ENCODE assay signal across 12 mouse cellular contexts in genomic region chr7:45369022-45369745, GRCm38 (mm10). TPM values are rescaled to one million over a fixed set of nuclear protein-coding genes. Genes with fewer than 3 reads are reported as not detected.
DNase-seq lines count a peak whose midpoint lies in the region; ATAC-seq and TF ChIP-seq lines count a peak whose summit lies in the region.
"Had no signal": no experiment of that assay in that cellular context is flagged by ENCODE, and none has a peak within 500 bp of the region (broad histone marks: within the 10 kb centered on the region; RNA-seq: fewer than 3 reads in every experiment).

No protein-coding gene starts in this region.

- no peaks in the 10 kb centered on the region for H3K27me3 ChIP-seq in forebrain, postnatal 0 days (ENCODE audit: insufficient read depth, low read length)
- no peaks in the 10 kb centered on the region for H3K27me3 ChIP-seq in midbrain, postnatal 0 days (ENCODE audit: insufficient read depth, low read length)

- no peaks in the 10 kb centered on the region for H3K9me3 ChIP-seq in forebrain, postnatal 0 days (ENCODE audit: low read length)
- no peaks in the 10 kb centered on the region for H3K9me3 ChIP-seq in midbrain, postnatal 0 days (ENCODE audit: low read length)

- H3K4me2 ChIP-seq in forebrain, postnatal 0 days (ENCODE audit: low read depth): peak overlapping the region; percentile 94
- peak overlapping the region; percentile 92 for H3K4me2 ChIP-seq in midbrain, postnatal 0 days (ENCODE audit: low read depth, low read length, poor library complexity, severe bottlenecking)

- no peak for TF ChIP-seq CTCF in layer of hippocampus, adult 2 months (conservative IDR thresholded peaks at IDR 0.05)
- TF ChIP-seq CTCF in forebrain, postnatal 0 days (IDR thresholded peaks at IDR 0.05; ENCODE audit: low read depth): no peak
- TF ChIP-seq CTCF in midbrain, postnatal 0 days (IDR thresholded peaks at IDR 0.05): no peak

- peaks cover 21% of the 10 kb centered on the region for H3K36me3 ChIP-seq in forebrain, postnatal 0 days (ENCODE audit: insufficient read depth)
- H3K36me3 ChIP-seq in midbrain, postnatal 0 days (ENCODE audit: insufficient read depth, low read length): peaks cover 7% of the 10 kb centered on the region

- H3K27ac ChIP-seq in layer of hippocampus, adult 2 months: peak overlapping the region; percentile 96
- no peak overlapping the region for H3K27ac ChIP-seq in forebrain, postnatal 0 days (ENCODE audit: low read depth, low read length)
- H3K27ac ChIP-seq in midbrain, postnatal 0 days (ENCODE audit: low read depth, low read length): no peak overlapping the region
- H3K27ac ChIP-seq: gastrocnemius, adult 2 months had no signal

- DNase-seq in cerebellum, adult 9-10 months: peak; percentile 65
- no peak for DNase-seq in cerebellum, postnatal 36 days
- no peak for DNase-seq in layer of hippocampus, adult 2 months (ENCODE audit: low spot score in 2 of 2)
- no peak for DNase-seq in layer of hippocampus, adult 9-11 months
- no peak for DNase-seq in forebrain, postnatal 0 days
- DNase-seq in midbrain, postnatal 0 days (ENCODE audit: low spot score): no peak
- DNase-seq: adrenal gland, postnatal 25 days; gastrocnemius, adult 2 months; kidney, adult 11 months; lung, postnatal 10 days had no signal

- WGBS in forebrain, postnatal 0 days: 78% methylated on average over 16 of the region's 16 CpGs
- WGBS in midbrain, postnatal 0 days: 77% methylated on average over 16 of the region's 16 CpGs

- peak overlapping the region; percentile 88 for H3K4me3 ChIP-seq in layer of hippocampus, adult 2 months
- peak overlapping the region; percentile 50 for H3K4me3 ChIP-seq in forebrain, postnatal 0 days (ENCODE audit: low read depth, low read length)
- H3K4me3 ChIP-seq in midbrain, postnatal 0 days (ENCODE audit: low read depth, low read length): peak overlapping the region; percentile 54

- peaks cover 16% of the 10 kb centered on the region for H3K4me1 ChIP-seq in forebrain, postnatal 0 days (ENCODE audit: insufficient read depth)
- H3K4me1 ChIP-seq in midbrain, postnatal 0 days (ENCODE audit: insufficient read depth, low read length): peaks cover 22% of the 10 kb centered on the region; the same call in 1 of the 2 replicates

- no peak for ATAC-seq in forebrain, postnatal 0 days
- no peak for ATAC-seq in midbrain, postnatal 0 days (ENCODE audit: low FRiP score)
- no peak for ATAC-seq in granulocyte monocyte progenitor cell, adult 5-6 weeks (replicated peaks; ENCODE audit: poor library complexity, severe bottlenecking)
- ATAC-seq in megakaryocyte-erythroid progenitor cell, adult 5-6 weeks (replicated peaks; ENCODE audit: low FRiP score, low TSS enrichment, poor library complexity, severe bottlenecking): no peak

- no peak overlapping the region for H3K9ac ChIP-seq in forebrain, postnatal 0 days
- H3K9ac ChIP-seq in midbrain, postnatal 0 days (replicated peaks; ENCODE audit: low read length, poor library complexity, severe bottlenecking): peak overlapping the region; percentile 66; the same call in 1 of the 2 replicates

RNA-seq across cellular contexts. Expression of gene Lin7b, which starts 1.2 kb away (rescaled TPM):
- 100 to 1,000 TPM; 138 to 146 TPM for total RNA-seq in layer of hippocampus, adult 2 months (2021)
- 32.2 and 47.3 TPM in 2 replicates for total RNA-seq in forebrain, postnatal 0 days (2014; rRNA removed)
- 36.8 and 39.8 TPM in 2 replicates for polyA plus RNA-seq in forebrain, postnatal 0 days (2015; fragmentation: Nextera tagmentation; extraction: Ambion mirVana)
- total RNA-seq in midbrain, postnatal 0 days (2014; rRNA removed): 68.6 and 96.6 TPM in 2 replicates
- 59.9 and 70.3 TPM in 2 replicates for polyA plus RNA-seq in midbrain, postnatal 0 days (2015; fragmentation: Nextera tagmentation; extraction: Ambion mirVana)
- not detected in 2 replicates for total RNA-seq in granulocyte monocyte progenitor cell, adult 5-6 weeks (2014; fragmentation: Nextera tagmentation)
- total RNA-seq in granulocyte monocyte progenitor cell, adult 5-6 weeks (2017): 1.9 TPM in 1 of 2 replicates, not detected in the other
- total RNA-seq in megakaryocyte-erythroid progenitor cell, adult 5-6 weeks (2014; fragmentation: Nextera tagmentation): 2.4 and 2.6 TPM in 2 replicates
- total RNA-seq in megakaryocyte-erythroid progenitor cell, adult 5-6 weeks (2017): not detected in 2 replicates
- total RNA-seq: gastrocnemius, adult 2 months had no signal

RNA-seq across cellular contexts. Expression of gene Ppfia3, which starts 2.4 kb away (rescaled TPM):
- total RNA-seq in layer of hippocampus, adult 2 months (2021): 100 to 1,000 TPM; 133 to 138 TPM
- 76.5 and 81.0 TPM in 2 replicates for total RNA-seq in forebrain, postnatal 0 days (2014; rRNA removed)
- 21.7 and 26.0 TPM in 2 replicates for polyA plus RNA-seq in forebrain, postnatal 0 days (2015; fragmentation: Nextera tagmentation; extraction: Ambion mirVana)
- total RNA-seq in midbrain, postnatal 0 days (2014; rRNA removed): 87.4 and 104 TPM in 2 replicates
- polyA plus RNA-seq in midbrain, postnatal 0 days (2015; fragmentation: Nextera tagmentation; extraction: Ambion mirVana): 28.9 and 31.6 TPM in 2 replicates
- 1.2 TPM in 1 of 2 replicates, not detected in the other for total RNA-seq in granulocyte monocyte progenitor cell, adult 5-6 weeks (2014; fragmentation: Nextera tagmentation)
- not detected in 2 replicates for total RNA-seq in granulocyte monocyte progenitor cell, adult 5-6 weeks (2017)
- total RNA-seq in megakaryocyte-erythroid progenitor cell, adult 5-6 weeks (2014; fragmentation: Nextera tagmentation): 0.42 TPM in 1 of 2 replicates, not detected in the other
- 0.80 TPM in 1 of 2 replicates, not detected in the other for total RNA-seq in megakaryocyte-erythroid progenitor cell, adult 5-6 weeks (2017)

RNA-seq across cellular contexts. Expression of gene Snrnp70, which starts 26.4 kb away (rescaled TPM):
- 100 to 1,000 TPM; 456 to 514 TPM for total RNA-seq in layer of hippocampus, adult 2 months (2021)
- 247 and 310 TPM in 2 replicates for total RNA-seq in forebrain, postnatal 0 days (2014; rRNA removed)
- polyA plus RNA-seq in forebrain, postnatal 0 days (2015; fragmentation: Nextera tagmentation; extraction: Ambion mirVana): 116 and 124 TPM in 2 replicates
- total RNA-seq in midbrain, postnatal 0 days (2014; rRNA removed): 249 and 258 TPM in 2 replicates
- polyA plus RNA-seq in midbrain, postnatal 0 days (2015; fragmentation: Nextera tagmentation; extraction: Ambion mirVana): 108 and 131 TPM in 2 replicates
- total RNA-seq in granulocyte monocyte progenitor cell, adult 5-6 weeks (2014; fragmentation: Nextera tagmentation): 259 and 270 TPM in 2 replicates
- total RNA-seq in granulocyte monocyte progenitor cell, adult 5-6 weeks (2017): 374 and 382 TPM in 2 replicates
- total RNA-seq in megakaryocyte-erythroid progenitor cell, adult 5-6 weeks (2014; fragmentation: Nextera tagmentation): 350 and 415 TPM in 2 replicates
- total RNA-seq in megakaryocyte-erythroid progenitor cell, adult 5-6 weeks (2017): 478 and 585 TPM in 2 replicates

RNA-seq across cellular contexts. Expression of gene Hrc, which starts 34.1 kb away (rescaled TPM):
- under 1 TPM; 0.22 to 0.33 TPM for total RNA-seq in layer of hippocampus, adult 2 months (2021)
- 0.46 and 0.52 TPM in 2 replicates for total RNA-seq in forebrain, postnatal 0 days (2014; rRNA removed)
- polyA plus RNA-seq in forebrain, postnatal 0 days (2015; fragmentation: Nextera tagmentation; extraction: Ambion mirVana): not detected in 2 replicates
- 0.33 TPM in 1 of 2 replicates, not detected in the other for total RNA-seq in midbrain, postnatal 0 days (2014; rRNA removed)
- 0.26 and 0.49 TPM in 2 replicates for polyA plus RNA-seq in midbrain, postnatal 0 days (2015; fragmentation: Nextera tagmentation; extraction: Ambion mirVana)
- total RNA-seq in granulocyte monocyte progenitor cell, adult 5-6 weeks (2014; fragmentation: Nextera tagmentation): not detected in 2 replicates
- not detected in 2 replicates for total RNA-seq in granulocyte monocyte progenitor cell, adult 5-6 weeks (2017)
- total RNA-seq in megakaryocyte-erythroid progenitor cell, adult 5-6 weeks (2014; fragmentation: Nextera tagmentation): not detected in 2 replicates
- not detected in 2 replicates for total RNA-seq in megakaryocyte-erythroid progenitor cell, adult 5-6 weeks (2017)

RNA-seq across cellular contexts. Expression of gene Trpm4, which starts 35.6 kb away (rescaled TPM):
- total RNA-seq in layer of hippocampus, adult 2 months (2021): 10 to 100 TPM; 12.8 to 16.5 TPM
- 17.1 and 17.5 TPM in 2 replicates for total RNA-seq in forebrain, postnatal 0 days (2014; rRNA removed)
- polyA plus RNA-seq in forebrain, postnatal 0 days (2015; fragmentation: Nextera tagmentation; extraction: Ambion mirVana): 8.9 and 9.4 TPM in 2 replicates
- 22.6 and 35.4 TPM in 2 replicates for total RNA-seq in midbrain, postnatal 0 days (2014; rRNA removed)
- 10.4 and 10.7 TPM in 2 replicates for polyA plus RNA-seq in midbrain, postnatal 0 days (2015; fragmentation: Nextera tagmentation; extraction: Ambion mirVana)
- 5.4 and 6.3 TPM in 2 replicates for total RNA-seq in granulocyte monocyte progenitor cell, adult 5-6 weeks (2014; fragmentation: Nextera tagmentation)
- 2.4 and 3.9 TPM in 2 replicates for total RNA-seq in granulocyte monocyte progenitor cell, adult 5-6 weeks (2017)
- total RNA-seq in megakaryocyte-erythroid progenitor cell, adult 5-6 weeks (2014; fragmentation: Nextera tagmentation): 0.22 and 0.54 TPM in 2 replicates
- 0.11 TPM in 1 of 2 replicates, not detected in the other for total RNA-seq in megakaryocyte-erythroid progenitor cell, adult 5-6 weeks (2017)

Comparison
In these comparisons a context has a peak if more than half of its experiments do, and no peak if none do; other contexts are left out.
1. RNA of gene Ppfia3, which starts 2.4 kb away (total RNA-seq): 133 to 138 TPM in layer of hippocampus, adult 2 months, 87.4 to 104 TPM in midbrain, postnatal 0 days and 76.5 to 81.0 TPM in forebrain, postnatal 0 days; 0.42 to 0.80 TPM in megakaryocyte-erythroid progenitor cell, adult 5-6 weeks and 1.2 TPM in granulocyte monocyte progenitor cell, adult 5-6 weeks; every median in the first group is over 10 times any median in the second.
2. Peak in every context shown above with its lines, with median percentiles within 50 percentile points of each other: H3K4me3 ChIP-seq.